Mouse (Mus musculus) lung, postnatal 0 days (tissue): ENCODE measurements at regions not wholly inside any gene's neighbourhood (a gene's known extent, or its start where the extent isn't known, plus 50 kb on each side); places are given as distances from the start of the nearest gene placed in this dataset.

Experiments used
- CTCF ChIP-seq: IDR thresholded peaks from 2 replicates; pipeline ENCODE4 v1.5.1; 2016; ENCODE audit warnings: antibody characterized with exemption, mild to moderate bottlenecking
- EP300 ChIP-seq: IDR thresholded peaks from 2 replicates; pipeline ENCODE4 v1.6.1; 2016; ENCODE audit warnings: antibody characterized with exemption, mild to moderate bottlenecking, control low read depth

GRCm38 (mm10) chr9:61555173-61555572 lies 183.0 kb downstream of the Tle3 start:
- TF ChIP-seq CTCF (no peak), EP300 (no peak)
